In the genomic region with DNA sequence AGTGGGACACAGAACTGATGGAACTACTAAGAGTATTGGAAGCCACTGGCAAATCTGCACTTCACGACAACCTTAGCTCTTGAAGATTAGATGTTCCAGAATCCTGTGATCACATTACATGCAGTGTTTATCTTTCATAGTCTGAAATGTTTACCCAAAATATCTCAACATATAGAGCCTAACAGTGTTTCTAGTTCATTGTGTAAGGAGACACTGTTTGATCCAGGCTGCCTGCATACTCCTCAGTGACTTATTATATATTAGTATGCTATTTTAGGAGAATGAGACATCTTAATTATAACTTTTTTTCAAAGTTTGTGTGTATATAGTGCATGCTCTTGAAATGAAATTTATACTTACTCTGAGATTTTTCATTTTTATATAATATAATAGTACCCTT, we compare ENCODE assay signal across 23 mouse cellular contexts. TPM values are rescaled to one million over a fixed set of nuclear protein-coding genes. Genes with fewer than 3 reads are reported as not detected.
"Had no signal": no experiment of that assay in that cellular context is flagged by ENCODE, and none has a peak within 500 bp of the region (broad histone marks: within the 10 kb centered on the region; RNA-seq: fewer than 3 reads in every experiment).

No protein-coding gene starts in this region.

- H3K9ac ChIP-seq: liver, embryonic 12.5 days; liver, embryonic 14.5 days; midbrain, embryonic 13.5 days; midbrain, embryonic 15.5 days; neural tube, embryonic 13.5 days; neural tube, embryonic 15.5 days; stomach, embryonic 15.5 days had no signal

- ATAC-seq: liver, embryonic 12.5 days; midbrain, embryonic 13.5 days; midbrain, embryonic 15.5 days had no signal

- H3K4me3 ChIP-seq: liver, embryonic 12.5 days; midbrain, embryonic 10.5 days; midbrain, embryonic 13.5 days; midbrain, embryonic 15.5 days; myocyte; neural tube, embryonic 13.5 days; neural tube, embryonic 15.5 days; stomach, embryonic 15.5 days had no signal

- H3K27ac ChIP-seq: liver, embryonic 12.5 days; liver, embryonic 14.5 days; midbrain, embryonic 10.5 days; midbrain, embryonic 13.5 days; midbrain, embryonic 15.5 days; neural tube, embryonic 13.5 days; neural tube, embryonic 15.5 days; stomach, embryonic 15.5 days; stomach, postnatal 0 days had no signal

- H3K36me3 ChIP-seq: liver, embryonic 12.5 days; midbrain, embryonic 10.5 days; midbrain, embryonic 13.5 days; midbrain, embryonic 15.5 days; neural tube, embryonic 13.5 days; neural tube, embryonic 15.5 days; stomach, embryonic 15.5 days had no signal

- H3K27me3 ChIP-seq: liver, embryonic 12.5 days; midbrain, embryonic 13.5 days; midbrain, embryonic 15.5 days; neural tube, embryonic 13.5 days; neural tube, embryonic 15.5 days; stomach, embryonic 15.5 days had no signal

- DNase-seq: lung, adult 18-20 months; lung, postnatal 10 days; right cerebral cortex, postnatal 14 days; thymus, adult 2 months; thymus, postnatal 25 days; thymus, postnatal 4 days had no signal

- H3K9me3 ChIP-seq: liver, embryonic 12.5 days; midbrain, embryonic 10.5 days; midbrain, embryonic 13.5 days; midbrain, embryonic 15.5 days; neural tube, embryonic 13.5 days; neural tube, embryonic 15.5 days; stomach, embryonic 15.5 days had no signal

- H3K4me2 ChIP-seq: liver, embryonic 12.5 days; midbrain, embryonic 13.5 days; midbrain, embryonic 15.5 days; neural tube, embryonic 13.5 days; neural tube, embryonic 15.5 days; stomach, embryonic 15.5 days had no signal

RNA-seq across cellular contexts. Expression of a gene that starts 39.4 kb away (rescaled TPM):
- total RNA-seq: megakaryocyte, adult 5-6 weeks; megakaryocyte-erythroid progenitor cell, adult 5-6 weeks had no signal
- polyA plus RNA-seq: liver, embryonic 12.5 days; liver, embryonic 14.5 days; liver, embryonic 16.5 days; midbrain, embryonic 10.5 days; midbrain, embryonic 13.5 days; midbrain, embryonic 15.5 days; myocyte; neural tube, embryonic 11.5 days; neural tube, embryonic 13.5 days; neural tube, embryonic 15.5 days; spleen, adult 2 months; stomach, embryonic 15.5 days; stomach, postnatal 0 days; testis, adult 2 months; thymus, adult 2 months; urinary bladder, adult 2 months had no signal
